Mouse (Mus musculus): ENCODE measurements at regions not wholly inside any gene's neighbourhood (a gene's known extent, or its start where the extent isn't known, plus 50 kb on each side); places are given as distances from the start of the nearest gene placed in this dataset.
A peak's percentile ranks its signal among the peaks of the same experiment; 100 is the strongest.

DNA sequence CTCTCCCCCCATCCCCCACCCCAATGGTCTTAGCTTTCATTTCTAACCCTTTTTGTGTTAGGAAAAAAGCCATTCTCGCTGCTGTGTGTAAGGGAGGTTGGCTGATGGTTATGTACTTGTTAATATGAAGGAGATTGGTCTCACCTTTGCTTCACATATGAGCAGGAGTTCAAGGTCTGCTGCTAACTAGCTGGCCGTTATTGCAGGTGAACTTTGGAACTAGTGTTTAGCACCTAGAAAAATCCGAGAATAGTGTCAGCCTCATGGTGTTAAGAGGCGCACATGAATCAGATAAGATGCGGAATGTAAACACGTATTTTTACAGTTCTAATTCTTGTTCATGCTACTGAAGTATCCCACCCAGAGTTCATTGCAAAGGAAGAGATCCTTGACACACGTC lies 103.2 kb downstream of the Dyrk2 start:
- Histone ChIP-seq H3K36me3 (replicated peaks) (no peaks in the 10 kb centered on the region), H3K27me3 (replicated peaks; ENCODE audit: low read depth, poor library complexity, severe bottlenecking) (no peaks in the 10 kb centered on the region), H3K4me3 (no peak overlapping the region), H3K9me3 (no peaks in the 10 kb centered on the region), H3K4me1 (peaks cover 14% of the 10 kb centered on the region), H3K27ac (replicated peaks) (no peak overlapping the region)
- DNase-seq (ENCODE audit: low spot score), result no peak
- 84% methylated on average over 7 of the region's 7 CpGs for WGBS

DNA sequence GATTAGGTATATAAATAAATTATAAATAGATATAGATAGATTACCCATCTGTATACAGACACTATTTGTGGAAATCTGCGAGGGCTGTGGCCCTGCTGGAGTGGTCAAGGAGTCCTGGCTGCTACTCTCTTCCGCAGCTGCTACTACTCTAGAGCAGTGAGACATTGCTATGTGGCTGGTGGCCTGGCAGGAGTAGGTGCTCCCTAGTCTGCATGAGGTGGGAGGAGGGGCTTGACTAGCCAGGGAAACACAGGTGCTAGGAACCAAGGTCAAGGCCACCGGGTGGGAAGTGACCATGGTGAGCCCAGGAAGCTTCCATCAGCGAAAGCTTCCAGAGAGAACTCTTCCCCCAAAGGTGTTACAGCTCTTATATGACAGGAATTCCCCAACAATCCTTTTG lies 100.3 kb downstream of the Dyrk2 start:
- WGBS, result 91% methylated on average over 4 of the region's 4 CpGs
- Histone ChIP-seq H3K9me3 (no peaks in the 10 kb centered on the region), H3K27ac (replicated peaks) (no peak overlapping the region), H3K36me3 (replicated peaks) (no peaks in the 10 kb centered on the region), H3K4me3 (no peak overlapping the region), H3K4me1 (peaks cover 14% of the 10 kb centered on the region), H3K27me3 (replicated peaks; ENCODE audit: low read depth, poor library complexity, severe bottlenecking) (no peaks in the 10 kb centered on the region)
- DNase-seq (ENCODE audit: low spot score), result no peak

- Histone ChIP-seq H3K27me3 (replicated peaks; ENCODE audit: low read depth, poor library complexity, severe bottlenecking) (no peaks in the 10 kb centered on the region), H3K4me3 (no peak overlapping the region), H3K4me1 (0 out of 2 replicates have a peak, but pooled peaks cover 2% of the 10 kb centered on the region), H3K9me3 (no peaks in the 10 kb centered on the region), H3K36me3 (replicated peaks) (no peaks in the 10 kb centered on the region), H3K27ac (replicated peaks) (no peak overlapping the region)
- DNase-seq (ENCODE audit: low spot score), result no peak
- 94% methylated on average over 10 of the region's 10 CpGs for WGBS
These were observed 91.4 kb downstream of the Dyrk2 start for GRCm38 (mm10) chr10:118778656-118779055.

DNA sequence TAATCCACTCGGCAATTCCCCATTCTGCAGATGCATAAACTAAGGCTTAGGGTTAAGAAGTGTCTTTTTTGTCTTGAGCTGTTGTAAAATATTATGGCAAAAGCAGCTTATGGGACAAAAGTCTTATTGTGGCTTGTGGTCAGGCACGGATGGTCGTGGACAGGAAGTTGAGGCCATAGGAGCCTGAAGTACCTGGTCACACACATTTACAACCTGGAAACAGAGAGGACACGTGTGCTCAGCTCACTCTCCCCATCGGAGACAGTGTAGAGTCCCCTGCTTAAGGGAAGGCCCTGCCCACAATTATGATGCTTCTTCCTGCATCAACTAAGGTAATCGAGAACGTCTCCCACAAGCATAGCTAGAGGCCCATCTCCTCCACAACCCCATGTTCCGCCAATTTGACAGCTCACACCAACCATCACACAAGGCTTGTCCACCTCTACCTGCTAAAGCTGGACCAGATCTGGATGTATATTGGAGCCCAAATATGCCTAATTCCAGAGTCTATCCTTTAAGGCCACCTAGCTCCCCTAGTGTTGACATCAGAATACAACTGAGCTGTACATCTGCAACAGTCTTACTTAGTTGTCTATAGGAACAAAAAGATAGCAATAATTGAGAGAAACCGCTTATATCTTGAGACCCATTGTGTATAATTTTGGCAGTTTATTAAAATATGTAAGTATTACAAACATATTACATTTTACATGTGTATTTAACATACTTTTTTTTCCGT lies 89.0 kb downstream of the Dyrk2 start:
- Histone ChIP-seq H3K27ac (replicated peaks) (no peak overlapping the region), H3K4me3 (no peak overlapping the region), H3K4me1 (0 out of 2 replicates have a peak, but pooled peaks cover 2% of the 10 kb centered on the region), H3K9me3 (no peaks in the 10 kb centered on the region), H3K27me3 (replicated peaks; ENCODE audit: low read depth, poor library complexity, severe bottlenecking) (no peaks in the 10 kb centered on the region), H3K36me3 (replicated peaks) (no peaks in the 10 kb centered on the region)
- no peak for DNase-seq (ENCODE audit: low spot score)
- 86% methylated on average over 10 of the region's 10 CpGs for WGBS

DNA sequence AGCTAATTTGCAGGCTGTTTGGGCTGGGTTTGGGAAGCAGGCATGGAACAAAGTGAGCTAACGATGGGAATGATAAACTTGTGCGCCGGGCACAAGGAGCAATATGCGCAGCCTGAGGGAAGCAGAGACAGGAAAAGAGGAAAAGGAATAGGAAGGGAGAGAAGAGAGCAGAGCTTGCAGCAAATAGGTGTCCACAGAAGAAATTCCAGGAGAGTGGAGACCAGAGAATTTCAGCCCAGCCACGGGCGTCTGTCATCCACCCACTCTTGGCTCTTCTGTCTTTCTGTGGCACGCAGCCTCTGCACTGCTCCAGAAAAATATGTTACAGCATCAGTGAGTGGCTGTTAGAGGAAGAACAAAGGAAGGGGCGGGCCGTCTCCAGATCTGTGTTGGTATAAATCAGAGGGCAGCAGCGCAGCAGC lies 88.2 kb downstream of the Dyrk2 start:
- Histone ChIP-seq H3K36me3 (replicated peaks) (no peaks in the 10 kb centered on the region), H3K4me1 (0 out of 2 replicates have a peak, but pooled peaks cover 2% of the 10 kb centered on the region), H3K27me3 (replicated peaks; ENCODE audit: low read depth, poor library complexity, severe bottlenecking) (no peaks in the 10 kb centered on the region), H3K9me3 (no peaks in the 10 kb centered on the region), H3K27ac (replicated peaks) (no peak overlapping the region), H3K4me3 (no peak overlapping the region)
- 90% methylated on average over 10 of the region's 10 CpGs for WGBS
- no peak for DNase-seq (ENCODE audit: low spot score)

DNA sequence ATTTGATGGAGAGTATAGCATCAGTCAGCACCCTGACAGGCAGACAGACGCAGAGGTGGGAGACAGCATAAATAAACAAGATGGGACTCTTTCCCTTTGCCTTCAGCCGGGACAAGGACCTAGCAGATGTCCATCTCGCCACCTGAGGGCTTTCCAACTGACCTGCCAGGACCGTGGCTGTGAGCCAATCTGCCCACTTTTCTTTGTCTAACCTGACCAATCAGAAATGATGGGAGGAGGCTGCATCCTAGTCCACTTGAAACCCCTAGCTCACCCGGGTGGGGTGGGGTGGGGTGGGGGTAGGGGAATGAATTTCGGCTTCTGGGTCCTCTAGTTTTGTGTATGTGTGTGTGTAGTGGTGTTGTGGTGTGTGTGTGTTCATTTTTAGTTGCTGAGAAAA lies 87.4 kb downstream of the Dyrk2 start:
- DNase-seq (ENCODE audit: low spot score), result no peak
- H3K4me3 ChIP-seq, result no peak overlapping the region
- H3K9me3 ChIP-seq, result no peaks in the 10 kb centered on the region
- no peaks in the 10 kb centered on the region for H3K27me3 ChIP-seq (replicated peaks; ENCODE audit: low read depth, poor library complexity, severe bottlenecking)
- no peaks in the 10 kb centered on the region for H3K36me3 ChIP-seq (replicated peaks)
- peaks cover 6% of the 10 kb centered on the region; the same call in 1 of the 2 replicates for H3K4me1 ChIP-seq
- 76% methylated on average over 6 of the region's 6 CpGs for WGBS
- no peak overlapping the region for H3K27ac ChIP-seq (replicated peaks)

DNA sequence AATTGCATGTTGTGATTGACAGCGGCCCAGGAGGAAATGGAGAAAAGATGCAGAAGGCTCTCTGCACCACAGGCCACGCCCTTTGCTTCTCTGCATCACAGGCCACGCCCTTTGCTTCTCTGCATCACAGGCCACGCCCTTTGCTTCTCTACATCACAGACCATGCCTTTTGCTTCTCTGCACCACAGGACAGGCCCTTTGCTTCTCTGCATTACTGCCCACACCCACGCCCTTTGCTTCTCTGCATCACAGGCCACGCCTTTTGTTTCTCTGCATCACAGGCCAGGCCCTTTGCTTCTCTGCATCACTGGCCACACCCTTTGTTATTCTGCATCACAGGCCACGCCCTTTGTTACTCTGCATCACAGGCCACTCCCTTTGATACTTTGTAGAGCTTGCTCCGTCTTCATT lies 82.7 kb downstream of the Dyrk2 start:
- H3K36me3 ChIP-seq (replicated peaks), result no peaks in the 10 kb centered on the region
- no peak overlapping the region for H3K4me3 ChIP-seq
- H3K27me3 ChIP-seq (replicated peaks; ENCODE audit: low read depth, poor library complexity, severe bottlenecking), result no peaks in the 10 kb centered on the region
- DNase-seq (ENCODE audit: low spot score), result no peak
- 87% methylated on average over 8 of the region's 8 CpGs for WGBS
- H3K4me1 ChIP-seq, result peaks cover 4% of the 10 kb centered on the region; the same call in 1 of the 2 replicates
- no peaks in the 10 kb centered on the region for H3K9me3 ChIP-seq
- H3K27ac ChIP-seq (replicated peaks), result no peak overlapping the region

DNA sequence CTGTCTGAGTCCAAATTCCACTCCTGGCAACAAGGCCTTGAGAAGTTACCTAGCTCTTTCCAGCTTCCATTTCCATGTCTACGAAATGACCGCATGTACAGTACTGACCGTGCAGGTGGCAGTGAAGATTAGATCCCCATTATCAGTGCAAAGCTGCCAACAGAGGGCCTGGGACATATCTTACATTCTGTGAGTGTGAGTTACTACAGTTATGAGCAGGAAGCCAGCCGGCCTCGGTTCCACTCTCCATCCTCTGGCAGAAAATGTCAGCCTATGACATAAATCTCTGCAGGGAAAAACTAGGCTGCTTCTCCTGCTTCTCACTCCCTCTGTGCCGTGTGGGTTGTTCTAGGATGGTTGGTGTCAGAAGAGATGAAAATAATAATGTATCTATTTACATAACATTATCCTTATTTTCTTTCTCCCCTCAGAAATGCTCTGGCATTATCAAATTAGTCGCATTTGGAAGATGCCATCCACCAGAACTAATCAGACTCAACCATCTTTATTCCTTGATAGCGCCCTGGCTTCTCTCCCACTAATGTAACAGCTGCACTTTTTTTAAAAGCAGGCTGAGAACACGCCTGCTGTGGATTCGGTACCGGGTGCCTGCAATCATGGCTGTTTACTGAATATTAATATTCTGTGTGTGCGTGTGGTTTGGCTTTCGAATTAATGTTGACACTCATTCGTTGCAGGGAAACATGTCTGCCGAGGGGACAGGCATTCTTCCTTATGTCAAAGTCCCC lies 77.5 kb downstream of the Dyrk2 start:
- Histone ChIP-seq H3K4me1 (peaks cover 14% of the 10 kb centered on the region), H3K27me3 (replicated peaks; ENCODE audit: low read depth, poor library complexity, severe bottlenecking) (no peaks in the 10 kb centered on the region), H3K9me3 (no peaks in the 10 kb centered on the region), H3K36me3 (replicated peaks) (no peaks in the 10 kb centered on the region), H3K4me3 (no peak overlapping the region), H3K27ac (replicated peaks) (no peak overlapping the region)
- 90% methylated on average over 15 of the region's 15 CpGs for WGBS
- no peak for DNase-seq (ENCODE audit: low spot score)

DNA sequence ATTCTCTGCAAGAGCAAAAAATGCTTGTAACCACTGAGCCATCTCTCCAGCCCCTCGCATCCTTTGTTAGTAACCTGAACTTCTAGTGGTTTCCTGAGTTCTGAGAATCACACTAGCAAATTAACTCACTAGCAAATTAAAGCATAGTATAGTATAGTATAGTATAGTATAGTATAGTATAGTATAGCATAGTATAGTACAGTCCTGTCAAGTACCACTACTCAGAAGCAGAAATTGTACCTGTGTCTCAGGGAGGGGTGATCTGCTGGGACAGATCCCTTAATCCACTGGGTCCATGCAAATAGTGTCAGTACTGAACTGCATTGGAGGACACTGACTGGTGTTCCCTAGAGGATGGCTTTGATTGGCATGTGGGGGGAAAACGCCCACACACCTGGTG lies 76.2 kb downstream of the Dyrk2 start:
- 84% methylated on average over 2 of the region's 2 CpGs for WGBS
- H3K36me3 ChIP-seq (replicated peaks), result no peaks in the 10 kb centered on the region
- no peak for DNase-seq (ENCODE audit: low spot score)

DNA sequence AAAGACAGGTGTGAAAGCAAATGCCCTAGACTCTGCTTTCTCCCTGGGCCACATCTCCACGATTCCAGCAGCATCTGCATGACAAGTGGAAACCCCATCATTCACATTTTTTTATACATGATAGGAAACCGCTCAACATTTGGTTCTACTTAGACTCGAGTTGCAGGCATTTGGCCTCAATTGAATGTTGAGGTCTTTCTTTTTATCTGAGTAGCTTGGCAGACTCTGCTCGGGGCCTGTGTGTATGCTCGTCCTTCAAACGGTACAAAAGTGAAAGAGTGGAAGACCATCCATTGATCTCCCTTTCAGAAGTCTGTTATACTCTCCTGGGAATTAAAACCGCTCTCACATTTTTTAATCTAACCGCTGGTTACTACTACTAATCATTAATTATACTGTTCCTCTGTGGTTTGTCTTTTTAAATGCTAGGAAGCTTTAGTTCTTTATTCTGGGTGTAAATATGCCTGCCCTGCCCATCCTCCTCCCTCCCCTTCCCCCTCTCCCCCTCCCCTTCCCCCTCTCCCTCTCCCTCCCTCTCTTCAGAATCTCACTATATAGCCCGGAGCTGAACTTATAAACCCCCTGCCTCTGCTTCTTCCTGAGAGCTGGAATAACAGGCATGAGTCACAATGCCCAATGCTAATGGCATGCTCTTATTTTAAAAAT lies 75.5 kb downstream of the Dyrk2 start:
- H3K27ac ChIP-seq (replicated peaks), result no peak overlapping the region
- peak; percentile 14 for DNase-seq (ENCODE audit: low spot score)
- peaks cover 14% of the 10 kb centered on the region for H3K4me1 ChIP-seq
- WGBS, result 43% methylated on average over 9 of the region's 9 CpGs
- no peaks in the 10 kb centered on the region for H3K27me3 ChIP-seq (replicated peaks; ENCODE audit: low read depth, poor library complexity, severe bottlenecking)
- H3K36me3 ChIP-seq (replicated peaks), result no peaks in the 10 kb centered on the region
- no peak overlapping the region for H3K4me3 ChIP-seq
- no peaks in the 10 kb centered on the region for H3K9me3 ChIP-seq

More for the DNA sequence above, 76.2 kb downstream of the Dyrk2 start:
- Histone ChIP-seq H3K4me1 (peaks cover 14% of the 10 kb centered on the region), H3K4me3 (no peak overlapping the region), H3K9me3 (no peaks in the 10 kb centered on the region), H3K27ac (replicated peaks) (no peak overlapping the region), H3K27me3 (replicated peaks; ENCODE audit: low read depth, poor library complexity, severe bottlenecking) (no peaks in the 10 kb centered on the region)

- 87% methylated on average over 3 of the region's 3 CpGs for WGBS
- H3K4me3 ChIP-seq, result no peak overlapping the region
- H3K4me1 ChIP-seq, result peaks cover 14% of the 10 kb centered on the region
- no peak for DNase-seq (ENCODE audit: low spot score)
- H3K27me3 ChIP-seq (replicated peaks; ENCODE audit: low read depth, poor library complexity, severe bottlenecking), result no peaks in the 10 kb centered on the region
- no peaks in the 10 kb centered on the region for H3K9me3 ChIP-seq
- H3K27ac ChIP-seq (replicated peaks), result no peak overlapping the region
- H3K36me3 ChIP-seq (replicated peaks), result no peaks in the 10 kb centered on the region
These were observed 75.0 kb downstream of the Dyrk2 start for GRCm38 (mm10) chr10:118795061-118795407.

GRCm38 (mm10) chr10:118796512-118796911 lies 73.5 kb downstream of the Dyrk2 start:
- no peak for DNase-seq (ENCODE audit: low spot score)
- 79% methylated on average over 7 of the region's 7 CpGs for WGBS
- no peak overlapping the region for H3K27ac ChIP-seq (replicated peaks)
- H3K36me3 ChIP-seq (replicated peaks), result no peaks in the 10 kb centered on the region
- no peak overlapping the region for H3K4me3 ChIP-seq
- peaks cover 14% of the 10 kb centered on the region for H3K4me1 ChIP-seq
- no peaks in the 10 kb centered on the region for H3K9me3 ChIP-seq
- no peaks in the 10 kb centered on the region for H3K27me3 ChIP-seq (replicated peaks; ENCODE audit: low read depth, poor library complexity, severe bottlenecking)

Measured in embryonic facial prominence, embryonic 10.5 days (tissue).